In genomic region chr2:80639864-80640263, GRCm38 (mm10) we compare ENCODE assay signal across 10 mouse cellular contexts. TPM values are rescaled to one million over a fixed set of nuclear protein-coding genes. Genes with fewer than 3 reads are reported as not detected.
A peak's percentile ranks its signal among the peaks of the same experiment; 100 is the strongest.
DNase-seq lines count a peak whose midpoint lies in the region; ATAC-seq and TF ChIP-seq lines count a peak whose summit lies in the region.
"Had no signal": no experiment of that assay in that cellular context is flagged by ENCODE, and none has a peak within 500 bp of the region (broad histone marks: within the 10 kb centered on the region; RNA-seq: fewer than 3 reads in every experiment).

No protein-coding gene starts in this region.

- peak overlapping the region; percentile 41; the same call in 1 of the 2 replicates for H3K9ac ChIP-seq in liver, embryonic 11.5 days (ENCODE audit: low read depth, low read length)
- H3K9ac ChIP-seq in embryonic facial prominence, embryonic 12.5 days = no peak overlapping the region
- H3K9ac ChIP-seq in intestine, embryonic 15.5 days = no peak overlapping the region

- H3K4me1 ChIP-seq in liver, embryonic 11.5 days (replicated peaks; ENCODE audit: control insufficient read depth, insufficient read depth, low read length) = peaks cover 6% of the 10 kb centered on the region
- peaks cover 4% of the 10 kb centered on the region for H3K4me1 ChIP-seq in embryonic facial prominence, embryonic 12.5 days
- 0 out of 2 replicates have a peak, but pooled peaks cover 2% of the 10 kb centered on the region for H3K4me1 ChIP-seq in intestine, embryonic 15.5 days (replicated peaks)

- H3K27ac ChIP-seq in liver, embryonic 11.5 days (ENCODE audit: low read depth, low read length) = no peak overlapping the region
- no peak overlapping the region for H3K27ac ChIP-seq in embryonic facial prominence, embryonic 12.5 days
- no peak overlapping the region for H3K27ac ChIP-seq in intestine, embryonic 15.5 days
- H3K27ac ChIP-seq: embryonic facial prominence, embryonic 15.5 days had no signal

- WGBS in liver, embryonic 11.5 days = 41% methylated on average over 3 of the region's 3 CpGs
- 60% methylated on average over 3 of the region's 3 CpGs for WGBS in embryonic facial prominence, embryonic 12.5 days
- 49% methylated on average over 3 of the region's 3 CpGs for WGBS in intestine, embryonic 15.5 days

- H3K9me3 ChIP-seq in liver, embryonic 11.5 days (ENCODE audit: control insufficient read depth, low read length) = no peaks in the 10 kb centered on the region
- H3K9me3 ChIP-seq in embryonic facial prominence, embryonic 12.5 days = no peaks in the 10 kb centered on the region
- no peaks in the 10 kb centered on the region for H3K9me3 ChIP-seq in intestine, embryonic 15.5 days
- H3K9me3 ChIP-seq: embryonic facial prominence, embryonic 15.5 days had no signal

- H3K36me3 ChIP-seq in liver, embryonic 11.5 days (ENCODE audit: control insufficient read depth, insufficient read depth, low read length) = peaks cover 8% of the 10 kb centered on the region
- H3K36me3 ChIP-seq in embryonic facial prominence, embryonic 12.5 days = peaks cover 16% of the 10 kb centered on the region
- no peaks in the 10 kb centered on the region; the same call in 1 of the 2 replicates for H3K36me3 ChIP-seq in intestine, embryonic 15.5 days
- peaks cover 13% of the 10 kb centered on the region for H3K36me3 ChIP-seq in myocyte (ENCODE audit: control insufficient read depth, insufficient read depth)

- H3K79me2 ChIP-seq in myocyte (ENCODE audit: control insufficient read depth, insufficient read depth) = peaks cover 38% of the 10 kb centered on the region

- no peak for ATAC-seq in liver, embryonic 11.5 days (replicated peaks; ENCODE audit: low FRiP score)
- ATAC-seq in embryonic facial prominence, embryonic 12.5 days (ENCODE audit: insufficient number of reproducible peaks, insufficient read depth, low FRiP score, low TSS enrichment) = no peak
- ATAC-seq in intestine, embryonic 15.5 days = no peak

- H3ac ChIP-seq in myocyte (ENCODE audit: control insufficient read depth, insufficient read length) = no peak overlapping the region

- no peaks in the 10 kb centered on the region for H3K27me3 ChIP-seq in liver, embryonic 11.5 days (replicated peaks; ENCODE audit: control insufficient read depth, insufficient read depth, low read length)
- no peaks in the 10 kb centered on the region for H3K27me3 ChIP-seq in embryonic facial prominence, embryonic 12.5 days
- H3K27me3 ChIP-seq in intestine, embryonic 15.5 days (replicated peaks) = no peaks in the 10 kb centered on the region
- no peaks in the 10 kb centered on the region for H3K27me3 ChIP-seq in myocyte (ENCODE audit: control insufficient read depth, insufficient read depth, insufficient read length)
- H3K27me3 ChIP-seq: embryonic facial prominence, embryonic 15.5 days had no signal

- no peak for TF ChIP-seq POLR2A in myocyte (IDR thresholded peaks at IDR 0.05; ENCODE audit: insufficient read length, low read depth)

- DNase-seq in liver, embryonic 11.5 days (ENCODE audit: low spot score) = no peak
- DNase-seq in liver = no peak
- DNase-seq in adrenal gland, postnatal 14 days = no peak
- no peak for DNase-seq in spleen, adult 18-20 months
- no peak for DNase-seq in urinary bladder, adult 2 months (ENCODE audit: low spot score)
- DNase-seq: adrenal gland, adult 2 months had no signal

- peak overlapping the region; percentile 80 for H3K4me3 ChIP-seq in liver, embryonic 11.5 days (ENCODE audit: low read depth, low read length)
- H3K4me3 ChIP-seq in embryonic facial prominence, embryonic 12.5 days = peak overlapping the region; percentile 12; the same call in 1 of the 2 replicates
- H3K4me3 ChIP-seq in intestine, embryonic 15.5 days (replicated peaks) = 0 out of 2 replicates have a peak overlapping the region, but pooled peaks have one; percentile 85
- peak overlapping the region; percentile 67 for H3K4me3 ChIP-seq in myocyte

- H3K4me2 ChIP-seq in liver, embryonic 11.5 days = peak overlapping the region; percentile 70
- H3K4me2 ChIP-seq in embryonic facial prominence, embryonic 12.5 days (replicated peaks) = peak overlapping the region; percentile 52
- H3K4me2 ChIP-seq in intestine, embryonic 15.5 days (replicated peaks) = peak overlapping the region; percentile 59
- peak overlapping the region; percentile 63 for H3K4me2 ChIP-seq in myocyte (ENCODE audit: low read depth)

TF ChIP-seq in myocyte, 11 proteins besides CTCF, POLR2A, EP300 and RAD21:
- no peak for TF ChIP-seq POLR2AphosphoS2 (IDR thresholded peaks at IDR 0.05; ENCODE audit: insufficient read length, low read depth)
- TF ChIP-seq MYOG (IDR thresholded peaks at IDR 0.05; ENCODE audit: control insufficient read depth in 1 of 3, insufficient read depth in 1 of 3, insufficient read length in 2 of 3, low read depth in 2 of 3) = no peak
- TF ChIP-seq SRF (IDR thresholded peaks at IDR 0.05; ENCODE audit: control insufficient read depth, insufficient read length, low read depth) = no peak
- no peak for TF ChIP-seq MAX (IDR thresholded peaks at IDR 0.05; ENCODE audit: low read depth)
- no peak for TF ChIP-seq E2F4 (IDR thresholded peaks at IDR 0.05; ENCODE audit: insufficient read depth)
- no peak for TF ChIP-seq CEBPB (IDR thresholded peaks at IDR 0.05; ENCODE audit: insufficient read depth, poor library complexity, severe bottlenecking)
- TF ChIP-seq USF1 (IDR thresholded peaks at IDR 0.05; ENCODE audit: low read depth) = no peak
- TF ChIP-seq TCF3 (IDR thresholded peaks at IDR 0.05; ENCODE audit: insufficient read length, low read depth) = no peak
- no peak for TF ChIP-seq REST (IDR thresholded peaks at IDR 0.05; ENCODE audit: insufficient read depth, insufficient read length)
- no peak for TF ChIP-seq TCF12 (IDR thresholded peaks at IDR 0.05; ENCODE audit: insufficient read depth, poor library complexity, severe bottlenecking)
- no peak for TF ChIP-seq MYOD1 (IDR thresholded peaks at IDR 0.05; ENCODE audit: control insufficient read depth in 1 of 3, insufficient read length in 2 of 3, low read depth in 2 of 3)

RNA-seq across cellular contexts. Expression of gene Nup35, which starts 22.8 kb away (rescaled TPM):
- 71.3 and 74.7 TPM in 2 replicates for polyA plus RNA-seq in liver, embryonic 11.5 days (2014; fragmentation: Nextera tagmentation; extraction: Ambion mirVana)
- polyA plus RNA-seq in embryonic facial prominence, embryonic 12.5 days (2016; fragmentation: Nextera tagmentation; extraction: Ambion mirVana) = 51.5 and 53.6 TPM in 2 replicates
- 37.5 and 38.8 TPM in 2 replicates for polyA plus RNA-seq in intestine, embryonic 15.5 days (2015; fragmentation: Nextera tagmentation; extraction: Ambion mirVana)
- polyA plus RNA-seq in myocyte (2012; fragmentation: generic; extraction: Trizol) = 17.1 TPM
- 18.6 and 22.9 TPM in 2 replicates for total RNA-seq in adrenal gland, postnatal 14 days (2021)
- 17.4 and 21.9 TPM in 2 replicates for polyA plus RNA-seq in urinary bladder, adult 2 months (2012; rRNA removed)

RNA-seq across cellular contexts. Expression of gene Dusp19, which starts 23.0 kb away (rescaled TPM):
- 16.1 and 18.6 TPM in 2 replicates for polyA plus RNA-seq in liver, embryonic 11.5 days (2014; fragmentation: Nextera tagmentation; extraction: Ambion mirVana)
- polyA plus RNA-seq in embryonic facial prominence, embryonic 12.5 days (2016; fragmentation: Nextera tagmentation; extraction: Ambion mirVana) = 18.2 and 20.9 TPM in 2 replicates
- polyA plus RNA-seq in intestine, embryonic 15.5 days (2015; fragmentation: Nextera tagmentation; extraction: Ambion mirVana) = 16.4 and 16.5 TPM in 2 replicates
- 3.4 TPM for polyA plus RNA-seq in myocyte (2012; fragmentation: generic; extraction: Trizol)
- 10.9 and 11.8 TPM in 2 replicates for total RNA-seq in adrenal gland, postnatal 14 days (2021)
- 10.0 and 10.3 TPM in 2 replicates for polyA plus RNA-seq in urinary bladder, adult 2 months (2012; rRNA removed)

RNA-seq across cellular contexts. Expression of gene Nckap1, which starts 58.7 kb away (rescaled TPM):
- polyA plus RNA-seq in liver, embryonic 11.5 days (2014; fragmentation: Nextera tagmentation; extraction: Ambion mirVana) = 27.4 and 30.2 TPM in 2 replicates
- 89.7 and 91.8 TPM in 2 replicates for polyA plus RNA-seq in embryonic facial prominence, embryonic 12.5 days (2016; fragmentation: Nextera tagmentation; extraction: Ambion mirVana)
- 64.7 and 69.4 TPM in 2 replicates for polyA plus RNA-seq in intestine, embryonic 15.5 days (2015; fragmentation: Nextera tagmentation; extraction: Ambion mirVana)
- polyA plus RNA-seq in myocyte (2012; fragmentation: generic; extraction: Trizol) = 34.8 TPM
- 134 and 138 TPM in 2 replicates for total RNA-seq in adrenal gland, postnatal 14 days (2021)
- 93.1 and 96.9 TPM in 2 replicates for polyA plus RNA-seq in urinary bladder, adult 2 months (2012; rRNA removed)

Comparison
In these comparisons a context has a peak if more than half of its experiments do, and no peak if none do; other contexts are left out.
1. H3K4me3 ChIP-seq: peak in every context shown above with its lines; median percentile 85 in intestine, embryonic 15.5 days; 80 in liver, embryonic 11.5 days; 67 in myocyte; 12 in embryonic facial prominence, embryonic 12.5 days.